Mouse (Mus musculus) MEL (cell line): ENCODE measurements around the gene Camta1. TPM values are rescaled to one million over a fixed set of nuclear protein-coding genes. Genes with fewer than 3 reads are reported as not detected.

ENCODE experiments used
- DNase-seq: peaks from one replicate; pipeline ENCODE4 v3.0.0; 2011; ENCODE audit warnings: low read depth, low spot score
- H3K27ac ChIP-seq: 2 replicates; pipeline ENCODE4 v1.5.1; 2012; ENCODE audit warnings: low read depth, mild to moderate bottlenecking, control low read depth, low read length, moderate library complexity; ENCODE audit not compliant: control insufficient read depth
- H3K27me3 ChIP-seq, 2 experiments: fragments of 150-350 bp in 1 of 2; sonication (generic) in 1 of 2; 2 replicates each; pipeline ENCODE4 v1.6.1; 2012; ENCODE audit warnings: low read length in 2 of 2, mild to moderate bottlenecking in 2 of 2, improper control_type of control experiment in 1 of 2, moderate library complexity in 1 of 2; ENCODE audit not compliant: insufficient read depth in 2 of 2, control insufficient read depth in 1 of 2
- H3K36me3 ChIP-seq, 2 experiments: 2 replicates each; pipeline ENCODE4 v1.6.1; 2012 to 2014; ENCODE audit warnings: low read length in 2 of 2, improper control_type of control experiment in 1 of 2, inconsistent platforms in 1 of 2, mild to moderate bottlenecking in 1 of 2; ENCODE audit not compliant: insufficient read depth in 2 of 2, control insufficient read depth in 1 of 2
- H3K4me1 ChIP-seq, 2 experiments: fragments of 150-350 bp in 1 of 2; sonication (generic) in 1 of 2; 2 replicates each; pipeline ENCODE4 v1.6.1; 2012; ENCODE audit warnings: low read length in 2 of 2, improper control_type of control experiment in 1 of 2, mild to moderate bottlenecking in 1 of 2; ENCODE audit not compliant: insufficient read depth in 2 of 2, control insufficient read depth in 1 of 2
- H3K4me3 ChIP-seq, 2 experiments: fragments of 150-350 bp in 1 of 2; sonication (generic) in 1 of 2; 2 replicates each; pipeline ENCODE4 v1.5.1; 2012; ENCODE audit warnings: low read depth in 2 of 2, low read length in 2 of 2, mild to moderate bottlenecking in 2 of 2, moderate library complexity in 2 of 2, control low read depth in 1 of 2, improper control_type of control experiment in 1 of 2; ENCODE audit not compliant: control insufficient read depth in 1 of 2, insufficient read depth in 1 of 2
- H3K79me2 ChIP-seq: 2 replicates; pipeline ENCODE4 v1.6.1; 2012; ENCODE audit warnings: mild to moderate bottlenecking, low read length, moderate library complexity; ENCODE audit not compliant: control insufficient read depth, poor library complexity, insufficient read depth
- H3K9ac ChIP-seq: 2 replicates; pipeline ENCODE4 v1.6.1; 2012; ENCODE audit warnings: low read depth, mild to moderate bottlenecking, control low read depth, low read length, moderate library complexity; ENCODE audit not compliant: control insufficient read depth, poor library complexity, severe bottlenecking
- H3K9me3 ChIP-seq: fragments of 150-350 bp; sonication (generic); replicated peaks from 2 replicates; pipeline ENCODE4 v1.6.1; 2012; ENCODE audit warnings: mild to moderate bottlenecking, low read length, improper control_type of control experiment, moderate library complexity; ENCODE audit not compliant: insufficient read depth
- CHD2 ChIP-seq: IDR thresholded peaks from 2 replicates; pipeline ENCODE4 v1.6.1; 2011; ENCODE audit warnings: low read length, improper control_type of control experiment
- CTCF ChIP-seq, 3 experiments: IDR thresholded peaks in 2 of 3; conservative IDR thresholded peaks in 1 of 3; 2 replicates each; pipeline ENCODE4 v1.5.1; 2011 to 2012; ENCODE audit warnings: low read length in 3 of 3, low read depth in 2 of 3, mild to moderate bottlenecking in 2 of 3, improper control_type of control experiment in 1 of 3, inconsistent platforms in 1 of 3, mixed read lengths in 1 of 3, moderate library complexity in 1 of 3; ENCODE audit not compliant: control insufficient read depth in 1 of 3, insufficient read depth in 1 of 3, poor library complexity in 1 of 3, severe bottlenecking in 1 of 3
- E2F4 ChIP-seq: IDR thresholded peaks from 2 replicates; pipeline ENCODE4 v1.6.1; 2011; ENCODE audit warnings: low read depth, low read length, improper control_type of control experiment, borderline replicate concordance
- ELF1 ChIP-seq: IDR thresholded peaks from 2 replicates; pipeline ENCODE4 v1.6.1; 2014; ENCODE audit warnings: low read depth, mild to moderate bottlenecking, inconsistent platforms, low read length, improper control_type of control experiment, moderate library complexity
- EP300 ChIP-seq, 2 experiments: IDR thresholded peaks; 2 replicates each; pipeline ENCODE4 v1.6.1; 2011; ENCODE audit warnings: improper control_type of control experiment in 2 of 2, low read length in 2 of 2, low read depth in 1 of 2, mild to moderate bottlenecking in 1 of 2
- JUND ChIP-seq: IDR thresholded peaks from 2 replicates; pipeline ENCODE4 v1.6.1; 2011; ENCODE audit warnings: low read depth, mild to moderate bottlenecking, improper control_type of control experiment, low read length
- KAT2A ChIP-seq: conservative IDR thresholded peaks from 2 replicates; pipeline ENCODE4 v1.6.1; 2012; ENCODE audit warnings: low read depth, low read length, improper control_type of control experiment, inconsistent platforms
- MAX ChIP-seq: IDR thresholded peaks from 2 replicates; pipeline ENCODE4 v1.6.1; 2011; ENCODE audit warnings: low read length, improper control_type of control experiment
- MAZ ChIP-seq: IDR thresholded peaks from 2 replicates; pipeline ENCODE4 v1.6.1; 2012; ENCODE audit warnings: low read depth, mild to moderate bottlenecking, inconsistent platforms, low read length, improper control_type of control experiment
- MXI1 ChIP-seq: IDR thresholded peaks from 2 replicates; pipeline ENCODE4 v1.6.1; 2011; ENCODE audit warnings: mild to moderate bottlenecking, low read depth, low read length, improper control_type of control experiment
- MYB ChIP-seq: IDR thresholded peaks from 2 replicates; pipeline ENCODE4 v1.6.1; 2011; ENCODE audit warnings: mild to moderate bottlenecking, low read depth, low read length, improper control_type of control experiment
- MYC ChIP-seq: IDR thresholded peaks from 2 replicates; pipeline ENCODE4 v1.6.1; 2011; ENCODE audit warnings: low read depth, mild to moderate bottlenecking, low read length, improper control_type of control experiment, moderate library complexity
- NRF1 ChIP-seq: IDR thresholded peaks from 2 replicates; pipeline ENCODE4 v1.6.1; 2014; ENCODE audit warnings: low read depth, mild to moderate bottlenecking, inconsistent platforms, low read length, improper control_type of control experiment, moderate library complexity; ENCODE audit not compliant: poor library complexity, insufficient read depth, severe bottlenecking
- POLR2AphosphoS2 ChIP-seq: IDR thresholded peaks from 2 replicates; pipeline ENCODE4 v1.6.1; 2011; ENCODE audit warnings: low read length, improper control_type of control experiment
- POLR2AphosphoS5 ChIP-seq: IDR thresholded peaks from 2 replicates; pipeline ENCODE4 v1.6.1; 2012; ENCODE audit warnings: low read depth, borderline replicate concordance, mild to moderate bottlenecking, inconsistent platforms, low read length, moderate library complexity, mixed read lengths
- RAD21 ChIP-seq: IDR thresholded peaks from 2 replicates; pipeline ENCODE4 v1.6.1; 2011; ENCODE audit warnings: mild to moderate bottlenecking, low read depth, low read length, improper control_type of control experiment
- RCOR1 ChIP-seq: IDR thresholded peaks from 2 replicates; pipeline ENCODE4 v1.6.1; 2012; ENCODE audit warnings: low read depth, mild to moderate bottlenecking, inconsistent platforms, low read length, improper control_type of control experiment
- SMC3 ChIP-seq: IDR thresholded peaks from 2 replicates; pipeline ENCODE4 v1.6.1; 2011; ENCODE audit warnings: low read depth, low read length, improper control_type of control experiment
- TAL1 ChIP-seq: IDR thresholded peaks from 2 replicates; pipeline ENCODE4 v1.6.1; 2012; ENCODE audit warnings: mild to moderate bottlenecking, inconsistent platforms, low read length, moderate library complexity, mixed read lengths
- TBP ChIP-seq: IDR thresholded peaks from 2 replicates; pipeline ENCODE4 v1.8.0; 2011; ENCODE audit warnings: low read depth, low read length, improper control_type of control experiment
- TCF12 ChIP-seq: IDR thresholded peaks from 2 replicates; pipeline ENCODE4 v1.6.1; 2014; ENCODE audit warnings: low read depth, mild to moderate bottlenecking, inconsistent platforms, low read length, improper control_type of control experiment, moderate library complexity
- UBTF ChIP-seq: IDR thresholded peaks from 2 replicates; pipeline ENCODE4 v1.6.1; 2012; ENCODE audit warnings: low read depth, mild to moderate bottlenecking, inconsistent platforms, low read length, improper control_type of control experiment, moderate library complexity, borderline replicate concordance; ENCODE audit not compliant: insufficient read depth
- USF1 ChIP-seq: IDR thresholded peaks from 2 replicates; pipeline ENCODE4 v1.6.1; 2014; ENCODE audit warnings: low read depth, mild to moderate bottlenecking, inconsistent platforms, low read length, improper control_type of control experiment, moderate library complexity
- ZMIZ1 ChIP-seq: IDR thresholded peaks from 2 replicates; pipeline ENCODE4 v1.6.1; 2012; ENCODE audit warnings: low read depth, mild to moderate bottlenecking, inconsistent platforms, low read length, improper control_type of control experiment, moderate library complexity
- polyA plus RNA-seq, 2 experiments: library from polyadenylated mRNA; stranded (reverse) in 1 of 2; unstranded in 1 of 2; fragments of >175 nt in 1 of 2; fragments of >200 nt in 1 of 2; gene quantifications; 2 replicates each; pipeline versions ENCODE4 v1.2.1 to v1.2.4; 2012; ENCODE audit warnings: low replicate concordance in 2 of 2, low read depth in 1 of 2; ENCODE audit not compliant: insufficient read length in 2 of 2, insufficient read depth in 1 of 2, missing spikeins in 1 of 2
- total RNA-seq: library from RNA; depleted of rRNA; stranded (reverse); fragments of 300-350 nt; gene quantifications from 2 replicates; pipeline ENCODE4 v1.2.3, GENCODE M21; 2012

Camta1 gene
- total and polyA plus RNA-seq, 3 experiments, result 28.2 to 87.5 TPM; not detected in 1

DNA sequence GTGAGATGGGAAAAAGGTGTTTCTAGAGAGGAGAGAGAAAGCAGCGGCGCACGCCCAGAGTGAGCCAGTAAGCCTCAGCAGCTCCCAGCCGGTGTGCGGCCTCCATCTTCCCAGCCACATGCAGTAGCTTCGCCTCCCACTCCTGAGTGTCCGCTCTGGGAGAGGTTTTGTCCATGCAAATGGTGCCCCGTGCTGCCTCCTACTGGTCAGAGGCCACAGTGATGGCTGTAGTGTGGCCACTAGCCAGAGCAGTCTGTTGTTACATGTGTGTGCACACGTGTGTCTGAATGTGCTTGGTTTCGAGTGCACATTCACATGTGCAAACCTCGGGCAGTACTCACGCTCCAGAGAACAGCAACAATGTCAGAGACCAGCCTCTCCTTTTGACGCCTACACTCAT is 103.3 kb downstream of the Camta1 start:
- no peak for DNase-seq
- Histone ChIP-seq H3K36me3 (no peaks in the 10 kb centered on the region), H3K4me1 (no peaks in the 10 kb centered on the region), H3K79me2 (no peaks in the 10 kb centered on the region), H3K9me3 (no peaks in the 10 kb centered on the region), H3K9ac (no peak overlapping the region), H3K27me3 (no peaks in the 10 kb centered on the region), H3K4me3 (no peak overlapping the region), H3K27ac (no peak overlapping the region)
- no peak; the same call in 1 of the 2 replicates for TF ChIP-seq SMC3
- no peak for TF ChIP-seq JUND
- TF ChIP-seq UBTF, result no peak
- TF ChIP-seq RAD21, result no peak
- no peak for TF ChIP-seq E2F4
- no peak for TF ChIP-seq KAT2A
- TF ChIP-seq CTCF (IDR thresholded peaks at IDR 0.05 in 2 of 3, conservative IDR thresholded peaks at IDR 0.05 in 1 of 3; ENCODE audit: control insufficient read depth in 1 of 3, insufficient read depth in 1 of 3, low read depth in 2 of 3, low read length in 3 of 3, poor library complexity in 1 of 3, severe bottlenecking in 1 of 3), result peak; percentile 15 to 41 (median 33); a peak in 5 of 6 replicates

GRCm38 (mm10) chr4:151757261-151757660 is 104.4 kb downstream of the Camta1 start:
- Histone ChIP-seq H3K27ac (no peak overlapping the region), H3K36me3 (no peaks in the 10 kb centered on the region), H3K4me1 (no peaks in the 10 kb centered on the region), H3K79me2 (no peaks in the 10 kb centered on the region), H3K4me3 (no peak overlapping the region), H3K9ac (no peak overlapping the region), H3K27me3 (no peaks in the 10 kb centered on the region), H3K9me3 (no peaks in the 10 kb centered on the region)
- TF ChIP-seq SMC3, result no peak
- DNase-seq, result no peak

GRCm38 (mm10) chr4:151756400-151756799 is 105.3 kb downstream of the Camta1 start:
- DNase-seq, result no peak
- Histone ChIP-seq H3K36me3 (no peaks in the 10 kb centered on the region), H3K79me2 (no peaks in the 10 kb centered on the region), H3K27me3 (no peaks in the 10 kb centered on the region), H3K27ac (no peak overlapping the region), H3K9me3 (no peaks in the 10 kb centered on the region), H3K4me3 (no peak overlapping the region), H3K4me1 (no peaks in the 10 kb centered on the region), H3K9ac (no peak overlapping the region)
- TF ChIP-seq MYB (no peak), JUND (no peak), RCOR1 (no peak), SMC3 (no peak), MAZ (no peak), TBP (no peak), TAL1 (no peak), ZMIZ1 (no peak), NRF1 (no peak), POLR2AphosphoS5 (no peak), EP300 (IDR thresholded peaks at IDR 0.05; ENCODE audit: low read depth in 1 of 2, low read length in 2 of 2) (no peak), POLR2AphosphoS2 (no peak), CHD2 (no peak), TCF12 (no peak), MXI1 (no peak), ELF1 (no peak), MYC (no peak), MAX (no peak), USF1 (no peak)
